Mouse (Mus musculus): Measurements from ENCODE around the gene R3hdm4. TPM values are rescaled to one million over a fixed set of nuclear protein-coding genes. Genes with fewer than 3 reads are reported as not detected.
A peak's percentile ranks its signal among the peaks of the same experiment; 100 is the strongest.

Gene R3hdm4
- polyA plus RNA-seq, 1 experiment from 2014 or later, result 289 TPM

DNA sequence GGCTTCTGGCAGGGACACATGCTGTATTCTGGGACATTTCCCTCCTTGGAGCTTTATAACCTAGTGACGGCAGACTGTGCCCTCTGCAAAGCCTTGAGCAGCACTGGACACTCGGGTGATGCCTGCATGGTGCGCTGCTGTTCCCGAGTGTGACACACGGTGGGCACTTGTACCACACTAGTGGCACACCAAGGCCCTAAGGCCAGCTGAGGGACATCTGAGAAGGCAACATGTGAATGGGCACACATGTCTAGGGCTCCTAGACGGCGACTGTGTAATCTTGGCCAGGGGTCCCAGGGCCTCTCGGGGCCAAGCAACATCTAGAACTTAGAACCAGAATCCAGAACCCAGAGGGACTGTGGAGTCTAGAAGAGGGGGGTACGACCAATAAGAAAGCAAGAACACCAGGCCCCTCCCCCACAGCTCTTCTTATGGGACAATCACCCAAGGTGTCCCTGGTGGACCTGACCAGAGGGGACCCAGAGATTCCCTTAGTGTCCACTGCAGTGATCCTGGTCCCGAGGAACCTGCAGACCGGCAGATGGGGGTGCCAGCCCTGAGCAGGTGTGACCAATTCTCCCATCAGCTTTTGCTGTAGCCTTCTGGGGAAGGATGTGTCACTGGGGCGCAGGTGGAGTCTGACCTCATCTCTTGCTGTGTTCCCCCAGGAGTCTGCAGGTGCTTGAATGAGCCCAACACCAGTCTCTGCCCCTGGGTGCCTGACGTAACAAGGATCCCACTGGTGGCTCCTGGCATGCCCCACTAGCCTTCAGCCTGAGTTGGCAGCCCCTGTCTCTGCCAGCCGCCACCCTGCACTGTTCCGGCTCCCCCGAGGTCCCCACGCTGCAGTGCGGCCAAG lies 9.2 kb upstream of the R3hdm4 start:
- no peaks in the 10 kb centered on the region for H3K27me3 ChIP-seq
- WGBS, result 71% methylated on average over 18 of the region's 18 CpGs
- peak overlapping the region; percentile 93; the same call in 1 of the 2 replicates for H3K4me2 ChIP-seq
- H3K27ac ChIP-seq (replicated peaks), result no peak overlapping the region; the same call in 1 of the 2 replicates
- ATAC-seq (ENCODE audit: low FRiP score, low read depth), result no peak
- H3K4me3 ChIP-seq, result no peak overlapping the region
- no peaks in the 10 kb centered on the region for H3K9me3 ChIP-seq
- H3K4me1 ChIP-seq (replicated peaks), result peaks cover 64% of the 10 kb centered on the region
- no peak overlapping the region for H3K9ac ChIP-seq
- H3K36me3 ChIP-seq, result 0 out of 2 replicates have a peak, but pooled peaks cover 4% of the 10 kb centered on the region

DNA sequence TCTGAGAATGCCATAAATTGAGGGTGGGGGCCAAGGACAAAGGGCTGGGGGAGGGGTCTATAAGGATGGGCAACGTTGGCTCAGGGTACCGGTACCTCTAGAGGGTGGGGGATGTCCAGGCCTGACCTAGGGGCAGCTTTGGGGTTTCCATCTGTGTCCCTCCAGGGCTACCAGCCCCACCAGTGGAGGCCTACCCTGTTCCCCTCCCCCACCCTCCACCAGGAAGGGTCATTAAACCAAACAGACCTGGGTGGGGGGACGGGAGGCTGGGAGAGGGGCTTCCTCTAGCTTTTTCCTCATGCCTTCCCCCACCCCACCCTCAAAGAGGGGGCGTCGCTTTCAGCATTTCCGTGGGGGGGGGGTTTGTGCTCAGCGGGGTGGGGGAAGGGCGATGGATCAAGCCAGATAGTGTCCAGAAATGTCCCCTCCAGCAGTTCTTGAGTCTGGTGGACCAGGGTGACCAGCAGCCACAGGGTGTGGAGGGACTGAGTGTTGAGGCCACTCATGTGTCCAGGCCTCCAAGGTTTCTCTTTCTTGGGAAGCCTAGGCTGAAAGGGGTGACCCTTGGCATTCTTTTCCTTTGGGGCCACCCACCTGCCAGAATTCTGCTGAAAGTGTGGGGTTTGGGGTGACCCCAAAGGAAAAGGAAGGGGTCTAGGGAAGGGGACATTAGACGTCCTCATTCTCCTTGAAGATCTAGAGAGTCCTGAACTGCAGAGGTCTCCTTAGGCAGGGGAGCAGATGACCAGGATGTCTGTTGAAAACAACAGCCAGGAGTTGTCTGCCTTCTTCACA lies 8.1 kb upstream of the R3hdm4 start:
- Histone ChIP-seq H3K36me3 (0 out of 2 replicates have a peak, but pooled peaks cover 4% of the 10 kb centered on the region), H3K4me2 (peak overlapping the region; percentile 93), H3K9ac (peak overlapping the region; percentile 51), H3K4me1 (replicated peaks) (peaks cover 61% of the 10 kb centered on the region), H3K9me3 (no peaks in the 10 kb centered on the region), H3K27me3 (0 out of 2 replicates have a peak, but pooled peaks cover 2% of the 10 kb centered on the region), H3K27ac (replicated peaks) (peak overlapping the region; percentile 92), H3K4me3 (peak overlapping the region; percentile 96)
- WGBS, result 27% methylated on average over 9 of the region's 9 CpGs
- no peak for ATAC-seq (ENCODE audit: low FRiP score, low read depth)

DNA sequence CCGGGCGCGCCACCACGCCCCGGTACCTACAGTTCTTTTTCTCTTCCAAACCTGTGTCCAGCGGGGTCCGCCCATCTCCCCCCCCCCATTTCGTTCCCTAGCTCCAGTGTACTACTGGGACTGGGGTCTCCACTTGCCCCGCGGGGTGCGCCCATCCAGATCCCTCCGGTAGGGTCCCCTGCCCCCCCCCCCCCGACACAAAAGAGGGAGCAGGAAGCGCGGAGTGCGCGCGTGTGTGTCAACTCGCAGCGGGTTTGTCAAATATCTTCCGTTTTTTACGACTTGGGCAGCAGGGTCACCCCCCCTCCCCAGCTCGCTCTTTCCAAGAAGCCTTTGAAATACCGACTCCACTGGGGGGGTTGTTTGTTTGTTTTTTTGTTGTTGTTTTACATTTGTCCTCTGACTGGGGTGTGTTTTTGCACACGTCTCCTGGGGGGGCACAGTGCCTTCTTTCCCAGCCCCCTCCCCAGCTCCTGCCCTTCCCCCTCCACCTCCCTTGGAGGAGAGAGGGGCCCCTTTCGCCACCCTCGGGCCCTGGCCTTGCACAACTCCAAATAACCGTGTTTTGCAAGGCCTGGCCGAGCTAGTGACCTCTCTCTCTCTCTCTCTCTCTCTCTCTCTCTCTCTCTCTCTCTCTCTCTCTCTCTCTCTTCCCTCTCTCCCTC lies 7.2 kb upstream of the R3hdm4 start:
- H3K4me3 ChIP-seq, result peak overlapping the region; percentile 96
- H3K9me3 ChIP-seq, result no peaks in the 10 kb centered on the region
- ATAC-seq (ENCODE audit: low FRiP score, low read depth), result no peak
- peak overlapping the region; percentile 93 for H3K4me2 ChIP-seq
- H3K27ac ChIP-seq (replicated peaks), result peak overlapping the region; percentile 92
- 2% methylated on average over 29 of the region's 29 CpGs for WGBS
- H3K27me3 ChIP-seq, result peaks cover 10% of the 10 kb centered on the region
- peak overlapping the region; percentile 89 for H3K9ac ChIP-seq
- 0 out of 2 replicates have a peak, but pooled peaks cover 4% of the 10 kb centered on the region for H3K36me3 ChIP-seq
- peaks cover 51% of the 10 kb centered on the region for H3K4me1 ChIP-seq (replicated peaks)

DNA sequence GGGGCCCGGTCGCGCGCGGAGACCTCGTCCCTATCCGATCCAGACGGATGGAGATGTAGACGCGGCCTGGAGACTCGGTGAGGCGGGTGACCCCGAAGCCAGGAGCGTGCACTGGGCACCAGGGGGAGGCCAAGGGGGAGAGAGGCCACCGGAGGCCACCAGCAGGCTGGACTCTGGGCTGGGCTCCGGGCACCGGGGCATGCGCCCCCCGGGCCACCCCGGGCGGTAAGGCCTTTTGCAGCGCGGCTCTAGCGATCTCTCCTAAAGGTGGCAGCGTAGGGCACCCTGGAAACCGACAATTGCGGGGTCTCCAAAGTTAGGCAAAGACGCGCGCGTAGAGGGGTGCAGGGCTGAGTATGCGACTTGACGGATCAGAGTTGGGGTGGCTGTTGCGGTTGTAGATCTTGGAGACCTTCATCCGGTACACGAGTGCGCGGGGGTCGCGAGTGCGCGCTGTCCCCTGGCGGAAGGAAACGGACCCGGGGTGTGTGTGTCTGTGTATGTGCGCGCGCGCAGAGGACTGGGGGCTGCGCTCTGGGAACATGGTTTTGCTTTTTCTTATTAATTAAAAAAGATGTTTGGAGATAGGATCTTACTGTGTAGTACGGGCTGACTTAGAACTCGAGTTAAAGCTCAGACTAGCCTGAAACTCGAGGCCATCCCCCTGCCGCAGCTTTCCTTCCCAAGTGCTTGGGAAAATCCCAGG lies 6.5 kb upstream of the R3hdm4 start:
- peak; percentile 40 for ATAC-seq (ENCODE audit: low FRiP score, low read depth)
- H3K27ac ChIP-seq (replicated peaks), result peak overlapping the region; percentile 92
- H3K9me3 ChIP-seq, result no peaks in the 10 kb centered on the region
- peak overlapping the region; percentile 93 for H3K4me2 ChIP-seq
- H3K4me3 ChIP-seq, result peak overlapping the region; percentile 96
- H3K9ac ChIP-seq, result peak overlapping the region; percentile 89
- 0 out of 2 replicates have a peak, but pooled peaks cover 4% of the 10 kb centered on the region for H3K36me3 ChIP-seq
- H3K4me1 ChIP-seq (replicated peaks), result peaks cover 45% of the 10 kb centered on the region
- H3K27me3 ChIP-seq, result peaks cover 17% of the 10 kb centered on the region
- WGBS, result under 1% methylated on average over 54 of the region's 54 CpGs

DNA sequence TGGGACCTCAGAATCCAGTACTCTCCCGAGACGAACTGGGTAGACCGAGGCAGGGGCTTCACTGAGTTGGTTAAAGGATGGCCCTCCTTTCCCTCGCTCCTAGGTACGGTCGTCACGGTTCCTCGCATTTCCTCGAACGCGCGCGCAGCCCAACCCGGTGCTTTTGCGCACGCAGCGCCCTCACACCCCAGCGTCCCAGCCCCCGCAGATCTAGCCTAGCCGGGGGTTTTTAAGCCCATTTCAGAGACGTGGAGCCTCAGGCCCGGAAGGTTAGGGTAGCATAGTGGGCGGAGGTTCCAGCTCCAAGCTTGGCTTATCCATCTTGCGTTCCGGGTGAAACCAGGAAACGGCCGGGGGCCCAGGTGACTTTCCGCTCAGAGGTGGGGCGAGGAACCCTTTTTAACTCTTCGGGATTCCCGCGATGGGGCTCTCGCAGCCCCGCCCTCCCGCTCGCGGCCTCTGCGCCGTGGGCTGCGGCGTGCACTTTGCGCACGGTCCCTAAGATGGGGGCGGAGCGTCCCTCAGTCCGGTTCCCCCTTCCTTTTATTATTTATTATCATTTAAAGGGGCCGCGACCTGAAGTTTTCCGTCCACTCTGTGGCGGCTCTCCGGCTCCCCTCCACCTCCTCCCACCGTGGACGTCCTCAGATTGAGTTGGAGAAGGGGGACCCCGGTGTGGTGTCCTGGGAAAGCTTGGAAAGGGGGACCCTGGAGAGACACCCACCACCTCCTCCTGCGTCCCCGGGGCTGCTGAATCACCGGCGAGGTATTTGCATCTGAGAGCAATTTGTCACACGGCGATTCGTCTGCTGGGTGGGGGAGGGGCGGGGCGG lies 5.7 kb upstream of the R3hdm4 start, which contains the start of gene Arid3a:
TSS of gene Arid3a (plus strand) at position 553 of the 833 bp plus-strand sequence.
- H3K36me3 ChIP-seq, result no peaks in the 10 kb centered on the region
- peak within 1 kb of the TSS; percentile 92 for H3K27ac ChIP-seq (replicated peaks)

DNA sequence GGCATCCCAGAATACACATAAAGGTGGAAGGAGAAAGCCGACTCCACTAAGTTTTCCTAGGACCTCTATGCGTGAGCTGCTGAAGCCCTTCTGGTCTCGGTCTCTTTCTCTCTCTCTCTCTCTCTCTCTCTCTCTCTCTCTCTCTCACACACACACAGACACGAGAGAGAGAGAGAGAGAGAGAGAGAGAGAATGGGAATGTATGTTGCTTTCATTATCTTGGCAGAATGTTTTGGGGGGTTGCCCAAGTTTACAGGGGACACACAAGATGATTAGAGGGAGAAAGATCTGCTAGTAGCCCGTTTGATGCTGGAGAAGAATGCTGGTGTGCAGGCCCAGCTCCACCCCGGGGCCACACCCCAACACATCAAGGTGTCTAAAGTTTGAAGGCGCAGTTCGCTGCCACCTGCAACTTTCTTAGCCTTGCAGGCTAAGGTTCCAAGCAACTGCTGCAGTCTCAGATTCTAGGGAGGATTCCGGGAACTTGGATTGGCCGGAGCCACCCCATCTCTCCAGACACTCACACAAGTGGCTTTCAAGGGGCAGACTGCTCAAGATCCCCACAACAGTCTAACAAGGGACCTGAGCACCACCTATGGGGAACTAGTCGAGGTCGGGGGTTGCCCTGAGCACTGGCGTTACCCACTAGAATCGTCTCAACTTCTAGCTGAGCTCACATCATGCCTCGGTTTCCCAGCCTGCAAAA lies 4.9 kb upstream of the R3hdm4 start:
- Histone ChIP-seq H3K27ac (replicated peaks) (peak overlapping the region; percentile 92), H3K27me3 (peaks cover 32% of the 10 kb centered on the region), H3K4me2 (peak overlapping the region; percentile 93), H3K4me3 (peak overlapping the region; percentile 96), H3K9ac (peak overlapping the region; percentile 89), H3K36me3 (no peaks in the 10 kb centered on the region), H3K4me1 (replicated peaks) (peaks cover 45% of the 10 kb centered on the region), H3K9me3 (no peaks in the 10 kb centered on the region)
- no peak; the same call in 1 of the 2 replicates for ATAC-seq (ENCODE audit: low FRiP score, low read depth)
- 11% methylated on average over 15 of the region's 15 CpGs for WGBS

More for the DNA sequence above, 5.7 kb upstream of the R3hdm4 start, which contains the start of gene Arid3a:
- Histone ChIP-seq H3K4me1 (replicated peaks) (peaks cover 39% of the 10 kb centered on the region), H3K4me2 (peak within 1 kb of the TSS; percentile 93), H3K9ac (peak within 1 kb of the TSS; percentile 89), H3K4me3 (peak within 1 kb of the TSS; percentile 96), H3K27me3 (peaks cover 25% of the 10 kb centered on the region), H3K9me3 (no peaks in the 10 kb centered on the region)
- WGBS, result under 1% methylated on average over 63 of the region's 63 CpGs
- ATAC-seq (ENCODE audit: low FRiP score, low read depth), result peak; percentile 77

DNA sequence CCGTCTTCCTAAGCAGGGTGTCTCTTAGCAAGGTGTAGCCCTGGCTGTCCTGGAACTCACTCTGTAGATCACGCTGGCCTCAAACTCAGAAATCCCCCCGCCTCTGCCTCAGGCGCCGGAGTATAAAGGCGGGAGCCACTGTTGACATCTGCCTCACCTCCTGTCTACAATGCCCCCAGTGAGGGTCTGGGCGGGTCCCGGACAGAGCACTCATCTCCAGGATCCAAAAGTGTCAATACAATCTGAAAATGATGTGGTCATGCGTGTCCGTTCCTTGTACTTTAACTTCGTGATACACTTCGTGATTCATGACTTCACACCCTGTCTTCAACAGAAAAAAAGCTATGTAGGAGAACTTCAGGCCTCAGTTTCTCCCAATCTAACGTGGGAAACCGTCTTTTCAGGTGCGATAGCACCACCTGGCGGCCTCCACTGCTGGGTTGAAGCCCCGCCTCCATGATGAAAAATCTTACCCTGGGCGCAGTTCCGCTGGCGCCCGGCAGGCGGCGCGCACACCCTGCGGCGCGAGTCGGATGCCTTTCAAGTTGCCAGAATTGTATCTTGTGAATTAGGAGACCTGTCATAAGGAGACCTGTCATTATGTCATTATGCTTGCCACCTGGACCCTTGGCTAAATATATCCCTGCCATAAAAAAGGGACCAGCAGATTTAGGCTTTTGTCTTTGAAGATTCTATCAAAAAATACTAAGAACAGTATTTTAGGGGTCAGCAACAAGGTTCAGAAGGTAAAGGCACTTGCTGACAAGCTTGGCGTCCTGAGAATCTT lies 4.2 kb upstream of the R3hdm4 start:
- Histone ChIP-seq H3K4me3 (peak overlapping the region; percentile 96; the same call in 1 of the 2 replicates), H3K9ac (no peak overlapping the region), H3K4me1 (replicated peaks) (peaks cover 45% of the 10 kb centered on the region), H3K27me3 (peaks cover 39% of the 10 kb centered on the region), H3K36me3 (no peaks in the 10 kb centered on the region), H3K9me3 (no peaks in the 10 kb centered on the region), H3K27ac (replicated peaks) (peak overlapping the region; percentile 38; the same call in 1 of the 2 replicates), H3K4me2 (peak overlapping the region; percentile 93)
- ATAC-seq (ENCODE audit: low FRiP score, low read depth), result no peak
- WGBS, result 14% methylated on average over 29 of the region's 29 CpGs

DNA sequence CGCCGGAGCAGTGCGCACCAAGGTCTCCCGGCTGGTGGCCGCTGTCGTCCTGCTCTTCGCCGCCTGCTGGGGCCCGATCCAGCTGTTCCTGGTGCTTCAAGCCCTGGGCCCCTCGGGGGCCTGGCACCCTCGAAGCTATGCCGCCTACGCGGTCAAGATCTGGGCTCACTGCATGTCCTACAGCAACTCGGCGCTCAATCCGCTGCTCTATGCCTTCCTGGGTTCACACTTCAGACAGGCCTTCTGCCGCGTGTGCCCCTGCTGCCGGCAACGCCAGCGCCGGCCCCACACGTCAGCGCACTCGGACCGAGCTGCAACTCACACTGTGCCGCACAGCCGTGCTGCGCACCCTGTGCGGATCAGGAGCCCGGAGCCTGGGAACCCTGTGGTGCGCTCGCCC lies 564 bp upstream of the R3hdm4 start:
- 3% methylated on average over 34 of the region's 34 CpGs for WGBS
- Histone ChIP-seq H3K27me3 (peaks cover 67% of the 10 kb centered on the region), H3K4me1 (replicated peaks) (peaks cover 47% of the 10 kb centered on the region), H3K9ac (peak overlapping the region; percentile 36), H3K36me3 (no peaks in the 10 kb centered on the region), H3K4me3 (peak overlapping the region; percentile 33), H3K9me3 (no peaks in the 10 kb centered on the region), H3K4me2 (peak overlapping the region; percentile 53), H3K27ac (replicated peaks) (no peak overlapping the region)
- ATAC-seq (ENCODE audit: low FRiP score, low read depth), result no peak

DNA sequence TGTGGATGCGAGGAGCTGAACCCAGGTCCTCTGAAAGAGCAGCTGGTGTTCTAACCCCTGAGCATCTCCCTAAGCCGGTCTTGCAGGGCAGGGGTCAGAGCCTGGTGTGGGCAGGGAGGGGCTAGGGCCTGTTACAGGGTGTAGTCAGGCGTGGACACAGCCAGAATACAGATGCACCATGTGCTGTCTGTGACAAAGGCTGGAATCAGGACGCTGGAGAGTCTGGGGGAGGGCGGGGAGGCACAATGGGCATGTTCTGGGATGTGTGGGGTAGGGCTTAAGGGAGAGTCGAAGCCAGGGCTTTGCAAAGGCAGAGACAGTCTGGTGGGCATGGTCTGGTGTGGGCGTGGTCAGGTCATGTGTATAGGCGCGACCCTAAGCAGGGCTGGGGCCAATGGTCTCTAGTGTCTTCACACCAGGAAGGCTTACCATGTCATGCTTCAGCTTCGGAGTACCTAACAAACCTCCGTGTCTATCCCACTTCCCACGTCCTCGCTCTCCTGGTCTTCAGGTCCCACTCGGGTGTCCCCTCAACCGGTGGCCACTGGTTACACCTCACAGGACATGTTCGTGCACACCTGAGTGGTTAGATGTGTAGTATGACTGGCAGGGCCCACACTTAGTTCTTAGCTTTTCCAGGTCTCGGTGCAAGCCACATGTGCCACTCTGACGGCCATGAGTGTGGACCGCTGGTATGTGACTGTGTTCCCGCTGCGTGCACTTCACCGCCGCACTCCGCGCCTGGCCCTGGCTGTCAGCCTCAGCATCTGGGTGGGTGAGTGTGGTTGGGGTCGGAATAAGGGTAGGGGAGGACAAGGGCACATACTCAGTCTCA lies 735 bp downstream of the R3hdm4 start:
- peaks cover 67% of the 10 kb centered on the region for H3K27me3 ChIP-seq
- H3K36me3 ChIP-seq, result no peaks in the 10 kb centered on the region
- H3K27ac ChIP-seq (replicated peaks), result no peak overlapping the region
- H3K4me2 ChIP-seq, result peak overlapping the region; percentile 53
- WGBS, result 17% methylated on average over 26 of the region's 26 CpGs
- H3K4me1 ChIP-seq (replicated peaks), result peaks cover 44% of the 10 kb centered on the region
- ATAC-seq (ENCODE audit: low FRiP score, low read depth), result no peak
- no peaks in the 10 kb centered on the region for H3K9me3 ChIP-seq
- peak overlapping the region; percentile 33 for H3K4me3 ChIP-seq
- H3K9ac ChIP-seq, result no peak overlapping the region

Data from hindbrain, embryonic 15.5 days (tissue).